Mouse (Mus musculus) hematopoietic stem cell, adult 5-6 weeks (primary cell): ENCODE measurements at regions not wholly inside any gene's neighbourhood (a gene's known extent, or its start where the extent isn't known, plus 50 kb on each side); places are given as distances from the start of the nearest gene placed in this dataset.

ENCODE experiments used
- ATAC-seq, 2 experiments: fragments of 125-278 bp in 1 of 2; replicated peaks in 1 of 2; 2 replicates each; pipeline ENCODE4 v1.8.0; 2016 to 2017; ENCODE audit warnings: inconsistent platforms in 2 of 2, mild to moderate bottlenecking in 2 of 2, moderate number of reproducible peaks in 2 of 2, low read depth in 1 of 2, moderate TSS enrichment in 1 of 2; ENCODE audit not compliant: low FRiP score in 2 of 2, poor library complexity in 2 of 2, severe bottlenecking in 2 of 2, insufficient read depth in 1 of 2, low TSS enrichment in 1 of 2

DNA sequence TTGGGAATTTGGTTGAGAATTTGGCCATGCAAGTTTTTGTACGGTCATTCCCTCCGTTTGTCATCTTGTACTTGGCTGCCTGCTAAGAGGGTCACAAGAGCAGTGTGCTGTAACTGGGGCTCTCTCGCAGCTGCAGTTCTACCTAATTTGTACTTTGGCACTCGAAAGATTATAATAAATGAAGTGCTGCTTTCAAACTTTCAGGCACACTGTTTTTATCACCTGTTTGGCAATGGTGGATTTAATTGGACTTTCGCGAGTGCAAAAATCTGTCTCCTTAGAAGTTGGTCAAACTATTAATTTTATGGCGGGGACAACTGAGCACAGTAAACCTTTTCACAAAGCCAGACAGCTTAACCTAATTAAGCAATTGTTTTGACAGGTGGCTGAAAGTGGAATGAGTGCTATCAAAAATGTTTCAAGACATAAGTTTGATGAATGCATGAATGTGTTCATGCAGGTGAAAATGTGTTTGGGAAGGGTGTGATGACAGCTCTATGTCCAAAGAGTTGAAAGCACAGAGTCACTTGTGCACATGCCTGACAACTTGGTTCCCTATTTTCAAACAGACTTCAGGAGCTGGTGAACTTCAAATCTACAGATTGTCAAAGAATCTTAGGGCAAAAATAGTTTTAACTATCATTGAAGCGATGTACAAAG lies 158.2 kb downstream of the Flrt2 start:
- ATAC-seq, result no peak

DNA sequence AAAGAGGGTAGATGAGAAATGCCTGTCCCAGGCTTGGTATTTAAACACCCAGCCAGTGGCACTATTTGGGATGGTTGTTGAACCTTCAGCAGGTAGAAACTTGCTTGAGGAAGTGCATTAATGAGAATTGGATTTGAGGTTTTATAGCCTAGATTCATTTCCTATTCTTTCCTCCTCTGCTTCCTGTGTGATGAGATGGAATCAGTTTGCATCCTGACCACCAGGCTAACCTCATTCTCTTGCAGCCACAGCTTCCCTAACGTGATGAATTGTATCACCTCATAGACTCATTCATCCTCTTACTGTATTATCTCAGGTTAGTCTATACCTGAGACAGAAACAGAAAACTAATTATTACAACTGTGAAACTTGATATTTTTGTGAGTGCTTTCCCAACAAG lies 185.6 kb downstream of the Flrt2 start:
- peak; percentile 27 to 32; a peak in 2 of 4 replicates for ATAC-seq
